Mouse (Mus musculus): ENCODE measurements around the gene Ptpn20. TPM values are rescaled to one million over a fixed set of nuclear protein-coding genes. Genes with fewer than 3 reads are reported as not detected.
A peak's percentile ranks its signal among the peaks of the same experiment; 100 is the strongest.

The Ptpn20 gene
- polyA plus RNA-seq, 1 experiment from 2014 or later, result 0.08 TPM

DNA sequence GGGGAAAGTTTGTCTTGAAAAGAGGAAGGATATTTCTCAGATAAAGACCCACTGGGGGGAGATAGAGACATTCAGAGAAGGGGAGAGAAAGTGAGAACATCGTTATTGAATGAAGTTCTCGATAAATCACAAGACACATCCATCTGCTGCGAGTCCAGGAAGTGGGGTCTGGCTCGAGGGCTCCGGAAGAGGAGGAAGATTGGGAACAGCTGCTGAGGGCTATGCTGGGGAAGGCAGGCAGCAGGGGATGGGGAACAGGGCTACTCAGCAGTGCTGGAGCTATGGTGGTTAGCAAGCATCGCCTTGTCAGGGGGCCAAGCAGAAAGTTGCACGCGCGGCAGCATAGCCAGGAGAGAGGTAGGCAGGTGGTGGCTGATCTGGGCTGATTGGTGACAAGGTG lies 73.1 kb downstream of the Ptpn20 start:
- no peaks in the 10 kb centered on the region for H3K27me3 ChIP-seq (ENCODE audit: control insufficient read depth, insufficient read depth, low read length)

DNA sequence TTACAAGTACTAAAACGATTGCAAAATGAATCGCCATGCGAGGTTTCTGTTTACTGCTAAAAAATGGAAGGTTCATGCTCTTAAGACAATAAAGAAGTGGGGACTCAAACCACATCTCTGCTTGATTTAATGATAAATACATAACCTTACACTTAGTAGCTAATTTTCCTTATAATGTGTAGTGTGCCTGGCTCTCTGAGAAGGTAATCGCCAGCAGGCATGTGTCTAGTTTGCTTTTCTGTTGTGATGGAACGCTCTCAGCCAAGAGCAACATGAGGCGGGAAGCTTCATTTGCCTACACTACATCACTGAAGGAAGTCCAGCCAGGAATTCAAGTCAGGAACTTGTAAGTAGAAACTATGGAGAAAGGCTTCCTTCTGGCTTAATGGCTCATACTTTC lies 77.3 kb downstream of the Ptpn20 start:
- no peak for ATAC-seq (replicated peaks; ENCODE audit: extremely low read depth, insufficient read depth, low FRiP score)

More for the DNA sequence above, 73.1 kb downstream of the Ptpn20 start:
- Histone ChIP-seq H3K4me2 (ENCODE audit: low read depth, low read length) (no peak overlapping the region), H3K4me3 (ENCODE audit: low read length) (no peak overlapping the region), H3K9ac (ENCODE audit: low read length) (no peak overlapping the region), H3K4me1 (ENCODE audit: control insufficient read depth, insufficient read depth, low read length) (no peaks in the 10 kb centered on the region), H3K9me3 (replicated peaks; ENCODE audit: control insufficient read depth, low read length) (no peaks in the 10 kb centered on the region), H3K36me3 (ENCODE audit: control insufficient read depth, insufficient read depth) (no peaks in the 10 kb centered on the region), H3K27ac (ENCODE audit: low read length) (no peak overlapping the region)
- ATAC-seq (replicated peaks; ENCODE audit: extremely low read depth, insufficient read depth, low FRiP score), result 0 out of 2 replicates have a peak, but pooled peaks have one; percentile 10
- WGBS, result 53% methylated on average over 9 of the region's 9 CpGs

DNA sequence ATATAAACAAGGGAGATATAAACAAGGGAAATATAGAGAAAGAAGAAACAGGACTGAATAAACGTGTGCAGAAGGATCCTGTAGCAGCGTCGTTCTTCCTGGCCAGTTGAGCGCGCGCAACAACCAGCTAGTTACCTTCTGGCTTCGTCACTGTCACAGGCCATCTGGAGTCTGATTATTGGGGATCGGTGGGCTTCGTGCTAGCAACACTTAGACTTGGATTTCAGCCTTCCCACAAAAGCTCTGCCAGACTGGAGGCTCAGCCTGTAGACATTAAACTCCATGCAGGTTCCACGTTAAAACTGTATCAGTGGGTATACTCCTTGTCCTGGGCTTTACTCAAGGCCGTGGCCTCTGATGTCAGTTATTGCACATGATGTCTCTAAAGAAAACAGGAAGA lies 80.9 kb downstream of the Ptpn20 start:
- Histone ChIP-seq H3K4me3 (ENCODE audit: low read length) (no peak overlapping the region), H3K9ac (ENCODE audit: low read length) (no peak overlapping the region), H3K36me3 (ENCODE audit: control insufficient read depth, insufficient read depth) (no peaks in the 10 kb centered on the region), H3K27ac (ENCODE audit: low read length) (no peak overlapping the region), H3K4me1 (ENCODE audit: control insufficient read depth, insufficient read depth, low read length) (no peaks in the 10 kb centered on the region), H3K27me3 (ENCODE audit: control insufficient read depth, insufficient read depth, low read length) (no peaks in the 10 kb centered on the region), H3K4me2 (ENCODE audit: low read depth, low read length) (no peak overlapping the region), H3K9me3 (replicated peaks; ENCODE audit: control insufficient read depth, low read length) (no peaks in the 10 kb centered on the region)
- 81% methylated on average over 10 of the region's 11 CpGs for WGBS
- no peak for ATAC-seq (replicated peaks; ENCODE audit: extremely low read depth, insufficient read depth, low FRiP score)

More for the DNA sequence above, 77.3 kb downstream of the Ptpn20 start:
- Histone ChIP-seq H3K4me3 (ENCODE audit: low read length) (no peak overlapping the region), H3K36me3 (ENCODE audit: control insufficient read depth, insufficient read depth) (no peaks in the 10 kb centered on the region), H3K9me3 (replicated peaks; ENCODE audit: control insufficient read depth, low read length) (no peaks in the 10 kb centered on the region), H3K27me3 (ENCODE audit: control insufficient read depth, insufficient read depth, low read length) (no peaks in the 10 kb centered on the region), H3K27ac (ENCODE audit: low read length) (no peak overlapping the region), H3K4me1 (ENCODE audit: control insufficient read depth, insufficient read depth, low read length) (no peaks in the 10 kb centered on the region), H3K4me2 (ENCODE audit: low read depth, low read length) (no peak overlapping the region), H3K9ac (ENCODE audit: low read length) (no peak overlapping the region)
- 78% methylated on average over 6 of the region's 6 CpGs for WGBS

DNA sequence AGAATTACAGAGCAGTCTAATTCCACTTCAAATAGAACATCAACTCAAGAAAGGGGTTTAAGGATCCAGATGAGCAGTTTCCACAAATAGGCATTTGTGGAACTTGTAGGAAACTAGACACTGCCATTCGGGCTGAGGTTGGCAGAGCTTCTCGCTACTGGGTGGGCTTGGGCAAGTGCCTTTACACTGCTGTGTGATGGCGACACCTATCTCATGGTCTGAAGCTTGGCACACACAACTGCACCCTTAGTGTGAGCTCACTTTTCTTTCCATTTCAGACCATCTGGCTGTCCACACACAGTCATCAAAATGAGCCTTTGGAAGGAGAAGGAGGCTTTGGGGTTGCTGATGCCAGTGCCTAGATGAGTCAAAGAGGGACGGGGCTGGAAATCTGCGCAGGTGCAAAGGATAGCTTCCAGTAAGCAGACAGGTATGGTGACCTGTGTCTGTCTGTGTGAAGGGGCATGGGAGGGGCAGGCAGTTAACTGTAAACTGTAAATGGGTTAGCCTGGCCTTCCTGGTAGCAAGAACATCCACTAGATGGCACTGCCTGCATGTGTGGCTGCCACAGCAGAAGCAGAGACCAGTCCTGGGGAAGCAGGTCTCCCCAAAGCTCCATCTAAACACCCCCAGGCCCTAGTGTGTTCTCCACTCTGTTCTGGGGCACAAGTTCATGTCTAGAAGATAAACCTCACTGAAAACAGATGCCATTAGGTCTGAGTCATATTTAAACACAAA lies 84.5 kb downstream of the Ptpn20 start:
- H3K4me1 ChIP-seq (ENCODE audit: control insufficient read depth, insufficient read depth, low read length), result no peaks in the 10 kb centered on the region
- no peak for ATAC-seq (replicated peaks; ENCODE audit: extremely low read depth, insufficient read depth, low FRiP score)
- WGBS, result 73% methylated on average over 5 of the region's 5 CpGs
- H3K4me3 ChIP-seq (ENCODE audit: low read length), result no peak overlapping the region
- no peak overlapping the region for H3K9ac ChIP-seq (ENCODE audit: low read length)
- H3K27ac ChIP-seq (ENCODE audit: low read length), result no peak overlapping the region
- H3K4me2 ChIP-seq (ENCODE audit: low read depth, low read length), result no peak overlapping the region
- no peaks in the 10 kb centered on the region for H3K9me3 ChIP-seq (replicated peaks; ENCODE audit: control insufficient read depth, low read length)
- no peaks in the 10 kb centered on the region for H3K36me3 ChIP-seq (ENCODE audit: control insufficient read depth, insufficient read depth)
- no peaks in the 10 kb centered on the region; the same call in 1 of the 2 replicates for H3K27me3 ChIP-seq (ENCODE audit: control insufficient read depth, insufficient read depth, low read length)

DNA sequence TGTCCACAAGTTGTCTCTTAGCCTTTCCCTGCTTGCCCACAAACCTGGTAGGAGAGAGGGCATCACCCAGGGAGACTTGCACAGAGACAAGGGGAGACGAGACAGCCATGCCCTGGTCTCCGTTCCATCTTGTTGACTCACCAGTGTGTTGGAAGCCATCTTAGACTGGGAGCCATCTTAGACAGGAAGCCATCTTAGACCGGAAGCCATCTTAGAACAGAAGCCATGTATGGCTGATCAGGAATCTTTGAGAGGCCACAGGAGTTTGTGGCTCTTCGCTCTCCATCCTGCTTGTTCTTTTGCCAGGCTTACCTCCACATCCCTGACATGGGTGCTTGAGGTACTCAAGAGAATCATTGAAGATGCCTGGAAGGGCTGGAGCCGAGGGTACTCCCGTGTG lies 89.0 kb downstream of the Ptpn20 start:
- ATAC-seq (replicated peaks; ENCODE audit: extremely low read depth, insufficient read depth, low FRiP score), result no peak
- no peak overlapping the region for H3K9ac ChIP-seq (ENCODE audit: low read length)
- H3K36me3 ChIP-seq (ENCODE audit: control insufficient read depth, insufficient read depth), result no peaks in the 10 kb centered on the region
- no peaks in the 10 kb centered on the region; the same call in 1 of the 2 replicates for H3K27me3 ChIP-seq (ENCODE audit: control insufficient read depth, insufficient read depth, low read length)
- H3K9me3 ChIP-seq (replicated peaks; ENCODE audit: control insufficient read depth, low read length), result no peaks in the 10 kb centered on the region
- H3K4me1 ChIP-seq (ENCODE audit: control insufficient read depth, insufficient read depth, low read length), result no peaks in the 10 kb centered on the region
- H3K4me3 ChIP-seq (ENCODE audit: low read length), result no peak overlapping the region
- H3K4me2 ChIP-seq (ENCODE audit: low read depth, low read length), result no peak overlapping the region
- no peak overlapping the region for H3K27ac ChIP-seq (ENCODE audit: low read length)
- WGBS, result 94% methylated on average over 6 of the region's 6 CpGs

DNA sequence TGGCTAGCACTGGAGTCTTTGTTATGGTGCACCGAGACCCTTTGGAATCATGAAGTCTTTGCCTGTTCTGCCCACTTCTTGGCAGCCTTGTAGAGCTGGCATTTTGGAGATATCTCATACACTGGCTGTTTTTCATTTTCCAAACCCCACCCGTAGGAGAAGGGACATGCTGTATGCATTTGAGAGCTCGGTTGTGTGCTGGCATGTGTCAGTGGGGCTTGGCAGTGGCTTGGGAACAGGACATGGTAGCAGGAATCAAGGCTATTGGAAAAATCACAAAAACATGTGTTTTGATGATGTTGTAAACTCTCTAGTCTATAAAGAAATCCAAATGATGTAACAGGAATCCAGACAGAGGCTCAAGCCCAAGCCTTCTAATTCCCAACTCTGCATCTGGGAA lies 89.7 kb downstream of the Ptpn20 start:
- Histone ChIP-seq H3K36me3 (ENCODE audit: control insufficient read depth, insufficient read depth) (no peaks in the 10 kb centered on the region), H3K9ac (ENCODE audit: low read length) (no peak overlapping the region), H3K9me3 (replicated peaks; ENCODE audit: control insufficient read depth, low read length) (no peaks in the 10 kb centered on the region), H3K27ac (ENCODE audit: low read length) (no peak overlapping the region), H3K27me3 (ENCODE audit: control insufficient read depth, insufficient read depth, low read length) (no peaks in the 10 kb centered on the region; the same call in 1 of the 2 replicates), H3K4me1 (ENCODE audit: control insufficient read depth, insufficient read depth, low read length) (no peaks in the 10 kb centered on the region), H3K4me2 (ENCODE audit: low read depth, low read length) (no peak overlapping the region), H3K4me3 (ENCODE audit: low read length) (no peak overlapping the region)
- ATAC-seq (replicated peaks; ENCODE audit: extremely low read depth, insufficient read depth, low FRiP score), result no peak
- 78% methylated on average over 3 of the region's 3 CpGs for WGBS

DNA sequence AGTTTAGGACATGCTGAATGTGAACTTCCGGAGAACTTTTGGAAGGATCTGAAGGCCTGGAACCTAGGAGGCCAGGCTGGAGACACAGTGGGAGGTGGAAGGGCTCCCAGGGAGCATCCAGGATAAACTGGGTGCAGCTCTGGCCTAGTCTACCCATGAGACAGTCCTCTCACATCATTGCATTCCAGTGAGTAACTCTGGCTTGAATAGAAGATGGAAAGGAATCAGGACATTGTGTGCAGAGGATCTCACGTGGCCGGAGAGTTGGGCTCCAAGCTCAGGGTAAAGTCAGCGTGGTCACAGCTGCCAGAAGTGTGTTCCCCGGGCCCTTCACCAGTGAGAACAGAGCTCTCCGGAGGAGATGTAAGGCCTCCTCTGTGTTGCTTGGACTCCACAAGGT lies 91.6 kb downstream of the Ptpn20 start:
- H3K4me3 ChIP-seq (ENCODE audit: low read length), result no peak overlapping the region
- no peak overlapping the region for H3K4me2 ChIP-seq (ENCODE audit: low read depth, low read length)
- no peaks in the 10 kb centered on the region for H3K4me1 ChIP-seq (ENCODE audit: control insufficient read depth, insufficient read depth, low read length)
- ATAC-seq (replicated peaks; ENCODE audit: extremely low read depth, insufficient read depth, low FRiP score), result no peak
- no peak overlapping the region for H3K27ac ChIP-seq (ENCODE audit: low read length)
- H3K27me3 ChIP-seq (ENCODE audit: control insufficient read depth, insufficient read depth, low read length), result no peaks in the 10 kb centered on the region; the same call in 1 of the 2 replicates
- H3K9me3 ChIP-seq (replicated peaks; ENCODE audit: control insufficient read depth, low read length), result no peaks in the 10 kb centered on the region
- H3K9ac ChIP-seq (ENCODE audit: low read length), result no peak overlapping the region
- H3K36me3 ChIP-seq (ENCODE audit: control insufficient read depth, insufficient read depth), result no peaks in the 10 kb centered on the region
- 96% methylated on average over 6 of the region's 6 CpGs for WGBS

DNA sequence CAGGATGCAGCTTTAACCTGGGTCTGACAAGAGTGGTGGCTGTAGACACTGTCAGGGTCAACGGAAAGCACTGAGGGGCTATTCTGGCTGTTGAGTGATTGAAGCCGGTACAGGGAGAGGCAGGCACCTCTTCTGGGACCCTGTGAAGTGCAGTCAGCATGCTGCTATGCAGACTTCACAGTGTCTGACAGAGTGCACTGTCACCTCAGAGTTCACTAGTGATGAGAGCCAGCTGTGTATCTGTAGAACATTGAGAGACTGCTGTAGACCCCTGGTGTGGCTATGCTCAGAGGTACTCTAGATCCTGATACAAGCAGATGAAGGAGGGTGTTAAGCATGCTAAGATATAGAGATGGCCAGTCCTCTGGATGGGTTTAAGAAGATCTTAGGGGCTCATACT lies 93.8 kb downstream of the Ptpn20 start:
- Histone ChIP-seq H3K4me1 (ENCODE audit: control insufficient read depth, insufficient read depth, low read length) (peaks cover 11% of the 10 kb centered on the region), H3K27me3 (ENCODE audit: control insufficient read depth, insufficient read depth, low read length) (no peaks in the 10 kb centered on the region), H3K36me3 (ENCODE audit: control insufficient read depth, insufficient read depth) (no peaks in the 10 kb centered on the region), H3K9me3 (replicated peaks; ENCODE audit: control insufficient read depth, low read length) (no peaks in the 10 kb centered on the region), H3K9ac (ENCODE audit: low read length) (no peak overlapping the region), H3K4me3 (ENCODE audit: low read length) (no peak overlapping the region), H3K27ac (ENCODE audit: low read length) (no peak overlapping the region), H3K4me2 (ENCODE audit: low read depth, low read length) (no peak overlapping the region)
- 22% methylated on average over 2 of the region's 2 CpGs for WGBS
- no peak for ATAC-seq (replicated peaks; ENCODE audit: extremely low read depth, insufficient read depth, low FRiP score)

DNA sequence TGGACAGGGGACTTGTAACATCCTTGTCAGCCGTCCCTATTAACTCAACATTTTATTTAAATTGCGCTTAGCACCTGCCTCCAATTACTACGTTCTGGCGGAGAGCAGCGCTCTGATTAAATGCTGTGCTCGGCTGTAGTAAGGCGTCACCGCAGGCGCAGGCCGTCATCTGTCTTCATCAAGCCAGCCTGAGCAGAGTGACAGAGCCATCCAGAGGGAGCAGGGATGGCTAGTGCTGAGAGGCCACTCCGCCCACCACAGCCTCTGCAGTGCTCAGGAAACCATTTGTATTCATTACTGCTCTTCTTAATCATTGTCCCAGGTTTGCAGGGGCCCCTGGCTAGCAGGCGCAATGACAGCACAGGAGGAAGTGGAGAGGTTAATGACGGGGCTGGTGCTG lies 94.7 kb downstream of the Ptpn20 start:
- peaks cover 18% of the 10 kb centered on the region for H3K4me1 ChIP-seq (ENCODE audit: control insufficient read depth, insufficient read depth, low read length)
- no peaks in the 10 kb centered on the region for H3K9me3 ChIP-seq (replicated peaks; ENCODE audit: control insufficient read depth, low read length)
- ATAC-seq (replicated peaks; ENCODE audit: extremely low read depth, insufficient read depth, low FRiP score), result no peak
- no peaks in the 10 kb centered on the region for H3K27me3 ChIP-seq (ENCODE audit: control insufficient read depth, insufficient read depth, low read length)
- H3K9ac ChIP-seq (ENCODE audit: low read length), result no peak overlapping the region
- H3K27ac ChIP-seq (ENCODE audit: low read length), result no peak overlapping the region
- H3K4me2 ChIP-seq (ENCODE audit: low read depth, low read length), result no peak overlapping the region
- H3K4me3 ChIP-seq (ENCODE audit: low read length), result no peak overlapping the region
- H3K36me3 ChIP-seq (ENCODE audit: control insufficient read depth, insufficient read depth), result no peaks in the 10 kb centered on the region
- 40% methylated on average over 13 of the region's 13 CpGs for WGBS
